Mouse (Mus musculus) CH12.LX (cell line): ENCODE data around the gene Gsc. TPM values are rescaled to one million over a fixed set of nuclear protein-coding genes. Genes with fewer than 3 reads are reported as not detected.
A peak's percentile ranks its signal among the peaks of the same experiment; 100 is the strongest.

Experiments
- DNase-seq: peaks from one replicate; pipeline ENCODE4 v3.0.0-alpha.2; 2013; ENCODE audit errors: extremely low read depth
- H3K27ac ChIP-seq: 2 replicates; pipeline ENCODE4 v1.5.1; 2012; ENCODE audit warnings: low read depth, mild to moderate bottlenecking, control low read depth, moderate library complexity; ENCODE audit not compliant: insufficient read depth
- H3K27me3 ChIP-seq: replicated peaks from 2 replicates; pipeline ENCODE3; 2012; ENCODE audit warnings: inconsistent platforms
- H3K36me3 ChIP-seq, 2 experiments: replicated peaks in 1 of 2; 2 replicates each; pipeline versions ENCODE3 to v1.6.1; 2012; ENCODE audit warnings: inconsistent platforms in 1 of 2, low read length in 1 of 2, mild to moderate bottlenecking in 1 of 2, mixed read lengths in 1 of 2, moderate library complexity in 1 of 2; ENCODE audit not compliant: control insufficient read depth in 1 of 2, insufficient read depth in 1 of 2
- H3K4me1 ChIP-seq, 2 experiments: 2 replicates each; pipeline ENCODE4 v1.6.1; 2012; ENCODE audit warnings: inconsistent platforms in 1 of 2, moderate library complexity in 1 of 2; ENCODE audit not compliant: insufficient read depth in 2 of 2, control insufficient read depth in 1 of 2
- H3K4me2 ChIP-seq: 2 replicates; pipeline ENCODE4 v1.6.1; 2012; ENCODE audit warnings: low read depth, mild to moderate bottlenecking, control low read depth; ENCODE audit not compliant: poor library complexity, insufficient read depth, severe bottlenecking
- H3K4me3 ChIP-seq, 3 experiments: fragments of 150-350 bp in 1 of 3; sonication (generic) in 1 of 3; replicated peaks in 1 of 3; 2 replicates each; pipeline versions ENCODE3 to v1.5.1; 2011 to 2012; ENCODE audit warnings: low read depth in 2 of 3, low read length in 2 of 3, mild to moderate bottlenecking in 2 of 3, moderate library complexity in 2 of 3, control low read depth in 1 of 3, improper control_type of control experiment in 1 of 3, inconsistent platforms in 1 of 3, mixed read lengths in 1 of 3; ENCODE audit not compliant: poor library complexity in 1 of 3
- H3K79me2 ChIP-seq: replicated peaks from 2 replicates; pipeline ENCODE4 v1.6.1; 2012; ENCODE audit warnings: mild to moderate bottlenecking, moderate library complexity; ENCODE audit not compliant: control insufficient read depth, poor library complexity, insufficient read depth, severe bottlenecking; ENCODE audit errors: extremely low read depth
- H3K9ac ChIP-seq: 2 replicates; pipeline ENCODE4 v1.6.1; 2012; ENCODE audit warnings: low read depth, mild to moderate bottlenecking, control low read depth, moderate library complexity; ENCODE audit not compliant: insufficient read depth
- H3K9me3 ChIP-seq: replicated peaks from 2 replicates; pipeline ENCODE3; 2012; ENCODE audit warnings: low read length, inconsistent platforms, mixed read lengths
- BHLHE40 ChIP-seq: IDR thresholded peaks from 2 replicates; pipeline ENCODE4 v1.6.1; 2011; ENCODE audit warnings: mild to moderate bottlenecking, low read depth, low read length, improper control_type of control experiment
- CTCF ChIP-seq, 2 experiments: IDR thresholded peaks in 1 of 2; conservative IDR thresholded peaks in 1 of 2; 2 replicates each; pipeline ENCODE4 v1.5.1; 2011 to 2012; ENCODE audit warnings: low read depth in 2 of 2, low read length in 2 of 2, improper control_type of control experiment in 1 of 2, inconsistent platforms in 1 of 2, mild to moderate bottlenecking in 1 of 2, moderate library complexity in 1 of 2
- E2F4 ChIP-seq: IDR thresholded peaks from 2 replicates; pipeline ENCODE4 v1.6.1; 2011; ENCODE audit warnings: low read depth, low read length, improper control_type of control experiment; ENCODE audit not compliant: insufficient replicate concordance
- ELF1 ChIP-seq: IDR thresholded peaks from 2 replicates; pipeline ENCODE4 v1.6.1; 2014; ENCODE audit warnings: low read depth, mild to moderate bottlenecking, inconsistent platforms, low read length, improper control_type of control experiment
- EP300 ChIP-seq: IDR thresholded peaks from 2 replicates; pipeline ENCODE4 v1.6.1; 2011; ENCODE audit warnings: low read length, improper control_type of control experiment
- ETS1 ChIP-seq: conservative IDR thresholded peaks from 2 replicates; pipeline ENCODE4 v1.6.1; 2012; ENCODE audit warnings: low read depth, mild to moderate bottlenecking, inconsistent platforms, low read length, improper control_type of control experiment, moderate library complexity
- GABPA ChIP-seq: IDR thresholded peaks from 2 replicates; pipeline ENCODE4 v1.6.1; 2012; ENCODE audit warnings: low read depth, low read length, improper control_type of control experiment, inconsistent platforms; ENCODE audit not compliant: insufficient replicate concordance
- HCFC1 ChIP-seq: IDR thresholded peaks from 2 replicates; pipeline ENCODE4 v1.6.1; 2012; ENCODE audit warnings: low read depth, mild to moderate bottlenecking, inconsistent platforms, low read length, improper control_type of control experiment
- IRF4 ChIP-seq: IDR thresholded peaks from 2 replicates; pipeline ENCODE4 v1.6.1; 2014; ENCODE audit warnings: low read depth, mild to moderate bottlenecking, inconsistent platforms, low read length, improper control_type of control experiment
- JUND ChIP-seq: conservative IDR thresholded peaks from 2 replicates; pipeline ENCODE4 v1.6.1; 2011; ENCODE audit warnings: low read depth, low read length, improper control_type of control experiment
- KAT2A ChIP-seq: IDR thresholded peaks from 2 replicates; pipeline ENCODE4 v1.6.1; 2012; ENCODE audit warnings: low read length, improper control_type of control experiment, inconsistent platforms; ENCODE audit not compliant: insufficient replicate concordance
- MAX ChIP-seq: IDR thresholded peaks from 2 replicates; pipeline ENCODE4 v1.6.1; 2011; ENCODE audit warnings: low read length, improper control_type of control experiment
- NELFE ChIP-seq: IDR thresholded peaks from 2 replicates; pipeline ENCODE4 v1.6.1; 2011; ENCODE audit warnings: low read depth, low read length, improper control_type of control experiment
- NRF1 ChIP-seq: IDR thresholded peaks from 2 replicates; pipeline ENCODE4 v1.6.1; 2014; ENCODE audit warnings: low read depth, mild to moderate bottlenecking, inconsistent platforms, low read length, improper control_type of control experiment, moderate library complexity
- POLR2A ChIP-seq: IDR thresholded peaks from 2 replicates; pipeline ENCODE4 v1.6.1; 2011; ENCODE audit warnings: low read depth, mild to moderate bottlenecking, improper control_type of control experiment, low read length
- POLR2AphosphoS2 ChIP-seq: IDR thresholded peaks from 2 replicates; pipeline ENCODE4 v1.6.1; 2011; ENCODE audit warnings: low read depth, low read length, improper control_type of control experiment
- RAD21 ChIP-seq: IDR thresholded peaks from 2 replicates; pipeline ENCODE4 v1.6.1; 2011; ENCODE audit warnings: low read depth, mild to moderate bottlenecking, low read length, improper control_type of control experiment, moderate library complexity
- SIN3A ChIP-seq: IDR thresholded peaks from 2 replicates; pipeline ENCODE4 v1.6.1; 2012; ENCODE audit warnings: low read length, improper control_type of control experiment, inconsistent platforms
- SMC3 ChIP-seq: IDR thresholded peaks from 2 replicates; pipeline ENCODE4 v1.6.1; 2011; ENCODE audit warnings: low read depth, low read length, improper control_type of control experiment
- TBP ChIP-seq: conservative IDR thresholded peaks from 2 replicates; pipeline ENCODE4 v1.6.1; 2011; ENCODE audit warnings: low read depth, low read length, improper control_type of control experiment
- TCF12 ChIP-seq: IDR thresholded peaks from 2 replicates; pipeline ENCODE4 v1.6.1; 2014; ENCODE audit warnings: low read depth, mild to moderate bottlenecking, inconsistent platforms, low read length, improper control_type of control experiment
- USF1 ChIP-seq: IDR thresholded peaks from 2 replicates; pipeline ENCODE4 v1.6.1; 2014; ENCODE audit warnings: low read depth, mild to moderate bottlenecking, inconsistent platforms, low read length, improper control_type of control experiment
- ZC3H11A ChIP-seq: IDR thresholded peaks from 2 replicates; pipeline ENCODE4 v1.6.1; 2012; ENCODE audit warnings: low read depth, mild to moderate bottlenecking, inconsistent platforms, low read length, improper control_type of control experiment
- ZMIZ1 ChIP-seq: IDR thresholded peaks from 2 replicates; pipeline ENCODE4 v1.6.1; 2012; ENCODE audit warnings: low read depth, mild to moderate bottlenecking, inconsistent platforms, low read length, improper control_type of control experiment
- dilution Hi-C: fragments of 300-500 bp; cut with MboI; formaldehyde crosslinking; loops from 2 replicates; pipeline ENCODE4 v1.14.3; 2020; ENCODE audit warnings: low sequenced_read_pairs; ENCODE audit not compliant: extremely low pct_unique_long_range_greater_than_20kb, extremely low pct_ligation_motif_present
- in situ Hi-C: fragments of 300-500 bp; cut with MboI; formaldehyde crosslinking; loops from 3 replicates; pipeline ENCODE4 v1.14.3; 2019; ENCODE audit warnings: low sequenced_read_pairs, low pct_ligation_motif_present, low pct_unique_long_range_greater_than_20kb, mixed read lengths
- polyA plus RNA-seq: library from polyadenylated mRNA; unstranded; fragments of >175 nt; gene quantifications from 2 replicates; pipeline ENCODE4 v1.2.1, GENCODE M21; 2012; ENCODE audit warnings: low read depth; ENCODE audit not compliant: insufficient read length
- total RNA-seq, 2 experiments: library from RNA; depleted of rRNA; stranded (reverse); fragments of 300-350 nt in 1 of 2; fragments of >200 nt in 1 of 2; gene quantifications; 2 replicates each; pipeline ENCODE4 v1.2.3; 2012 to 2014

Gsc gene
- total and polyA plus RNA-seq, 3 experiments: not detected

DNA sequence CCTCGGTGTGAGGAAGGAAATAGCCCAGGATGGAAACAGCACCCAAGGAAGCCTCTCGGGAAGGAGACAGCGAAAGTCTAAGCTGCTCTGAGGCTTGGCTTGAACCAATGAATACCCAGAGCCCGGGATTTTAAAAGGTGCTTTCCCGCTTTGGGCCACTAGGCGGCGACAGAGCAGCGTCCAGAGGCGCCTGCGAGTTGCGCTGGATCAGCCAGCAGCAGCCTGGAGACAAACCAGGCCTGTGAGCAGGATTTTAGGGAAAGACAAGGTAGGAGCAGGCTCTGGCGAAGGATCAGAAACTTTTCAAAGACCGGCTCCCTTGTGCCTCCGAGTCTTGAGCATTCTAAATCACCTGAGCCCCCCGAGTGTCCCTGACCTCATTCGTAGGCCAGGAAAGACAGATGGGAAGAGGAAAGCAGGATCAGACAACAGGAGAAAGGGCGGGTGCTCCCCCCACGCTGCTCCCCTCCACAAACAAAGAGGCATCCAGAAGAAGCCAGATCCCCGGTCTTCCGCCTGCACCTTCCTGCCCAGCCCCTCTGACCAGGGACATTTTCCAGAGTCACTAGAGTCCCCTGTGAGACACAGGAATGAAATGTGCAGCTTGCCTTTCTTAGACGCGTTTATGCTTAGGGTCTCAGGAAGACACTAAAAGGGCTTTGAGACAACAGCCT, 32.9 kb downstream of the Gsc start:
- no peak overlapping the region for H3K4me3 ChIP-seq

DNA sequence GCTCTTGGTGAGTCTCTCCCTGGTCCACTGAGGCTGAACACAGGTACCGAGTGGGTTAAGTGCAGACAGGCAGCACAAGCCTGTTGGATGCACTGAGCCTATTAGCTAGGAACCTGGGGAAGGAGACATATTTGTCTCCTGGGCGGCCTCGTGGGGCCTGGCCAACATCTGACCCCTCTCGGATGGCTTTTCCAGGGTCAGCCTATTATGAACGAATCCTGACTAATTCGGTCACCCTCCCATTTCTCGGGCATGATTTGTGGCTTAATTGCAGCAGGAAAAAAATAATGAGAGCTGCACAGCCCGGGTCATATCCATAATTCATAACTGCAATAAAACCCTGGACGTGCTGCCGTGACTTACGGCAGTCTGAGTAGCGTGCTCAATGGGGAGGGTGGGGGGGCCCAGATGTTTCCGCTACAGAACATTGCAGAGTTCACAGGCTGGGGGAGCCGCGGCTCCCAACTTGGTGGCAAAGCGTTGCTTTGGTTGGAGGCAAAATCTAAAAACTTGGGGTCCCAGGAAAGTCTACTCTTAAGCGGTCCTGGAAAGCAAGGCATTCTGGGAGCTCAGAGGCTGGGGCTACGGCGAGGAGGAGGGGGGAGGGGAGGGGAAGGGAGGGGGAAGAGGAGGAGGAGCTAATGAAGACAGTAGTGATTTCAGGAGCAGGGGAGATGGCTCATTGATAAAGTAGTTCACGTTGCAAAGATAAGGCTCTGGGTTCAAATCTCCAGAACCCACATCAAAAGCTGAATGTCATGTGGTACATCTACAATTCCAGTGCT, 39.0 kb downstream of the Gsc start:
- Histone ChIP-seq H3K4me2 (no peak overlapping the region), H3K4me1 (peaks cover 0 to 2% of the 10 kb centered on the region in 2 experiments; a peak in 1 of 4 replicates), H3K27ac (no peak overlapping the region), H3K36me3 (no peaks in the 10 kb centered on the region), H3K9ac (no peak overlapping the region), H3K9me3 (no peaks in the 10 kb centered on the region), H3K27me3 (peaks cover 76% of the 10 kb centered on the region), H3K79me2 (no peaks in the 10 kb centered on the region), H3K4me3 (no peak overlapping the region)
- in situ Hi-C loops (loop anchor here (25.0 kb wide), 1 partner anchor 503 kb away; no protein-coding TSS in a partner anchor), dilution Hi-C loops (no loop called here)
- TF ChIP-seq ZMIZ1 (no peak), EP300 (no peak), ETS1 (no peak), NRF1 (no peak), POLR2A (no peak)
- no peak for DNase-seq

More for the DNA sequence above, 32.9 kb downstream of the Gsc start:
- Histone ChIP-seq H3K79me2 (no peaks in the 10 kb centered on the region), H3K9ac (no peak overlapping the region), H3K4me2 (no peak overlapping the region)
- dilution Hi-C loops: no loop called here
- in situ Hi-C loops: loop anchor here (25.0 kb wide), 1 partner anchor 497 kb away; no protein-coding TSS in a partner anchor
- TF ChIP-seq SMC3 (peak; percentile 63), CTCF (conservative IDR thresholded peaks at IDR 0.05 in 1 of 2, IDR thresholded peaks at IDR 0.05 in 1 of 2; ENCODE audit: low read depth in 2 of 2, low read length in 2 of 2) (peak; percentile 77 to 93), SIN3A (no peak), IRF4 (no peak), BHLHE40 (no peak), RAD21 (peak; percentile 87)
- TF ChIP-seq, all 38 proteins: peak for 3
- H3K36me3 ChIP-seq: no peaks in the 10 kb centered on the region
- H3K4me1 ChIP-seq: peaks cover 0 to 2% of the 10 kb centered on the region in 2 experiments; a peak in 1 of 4 replicates
- no peak overlapping the region for H3K27ac ChIP-seq
- H3K9me3 ChIP-seq: no peaks in the 10 kb centered on the region
- peak; percentile 49 for DNase-seq
- H3K27me3 ChIP-seq: peaks cover 72% of the 10 kb centered on the region

DNA sequence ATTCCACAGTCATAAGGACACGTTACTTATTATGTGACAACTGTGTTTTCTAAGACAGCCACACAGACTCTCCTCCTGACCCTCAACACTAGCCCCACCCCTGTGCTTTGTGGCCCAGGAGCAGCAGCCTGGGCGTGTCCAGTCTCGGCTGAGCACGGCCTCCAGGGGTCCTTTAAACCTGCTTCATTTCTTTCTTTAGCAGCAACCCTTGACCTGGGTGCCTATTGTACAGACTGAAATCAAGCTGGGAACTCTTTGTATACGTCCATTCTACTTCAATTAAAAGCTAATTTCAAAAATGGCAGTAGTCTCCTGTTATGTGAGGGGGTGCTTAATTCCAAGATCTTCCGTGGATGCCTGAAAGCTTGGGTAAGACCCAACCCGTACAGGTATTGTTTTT, 39.9 kb downstream of the Gsc start:
- Histone ChIP-seq H3K36me3 (no peaks in the 10 kb centered on the region), H3K4me1 (peaks cover 0 to 2% of the 10 kb centered on the region in 2 experiments; a peak in 1 of 4 replicates), H3K9ac (no peak overlapping the region), H3K4me3 (no peak overlapping the region), H3K9me3 (no peaks in the 10 kb centered on the region), H3K27me3 (peaks cover 67% of the 10 kb centered on the region), H3K79me2 (no peaks in the 10 kb centered on the region), H3K4me2 (no peak overlapping the region), H3K27ac (no peak overlapping the region)
- DNase-seq: no peak
- in situ Hi-C loops: loop anchor here (25.0 kb wide), 1 partner anchor 504 kb away; no protein-coding TSS in a partner anchor
- TF ChIP-seq EP300: no peak
- no peak for TF ChIP-seq MAX
- no peak for TF ChIP-seq HCFC1
- TF ChIP-seq JUND: no peak
- no peak for TF ChIP-seq NELFE
- no peak for TF ChIP-seq GABPA
- no peak for TF ChIP-seq BHLHE40
- TF ChIP-seq KAT2A: no peak
- TF ChIP-seq E2F4: no peak
- no peak for TF ChIP-seq TCF12
- no peak for TF ChIP-seq USF1
- no peak for TF ChIP-seq TBP
- no peak for TF ChIP-seq SIN3A
- no peak for TF ChIP-seq POLR2AphosphoS2
- no peak for TF ChIP-seq ZC3H11A
- no peak for TF ChIP-seq ELF1
- TF ChIP-seq, all 38 proteins: peak for 0
- dilution Hi-C loops: no loop called here
